Mouse (Mus musculus): ENCODE measurements around the gene Ptgfrn. TPM values are rescaled to one million over a fixed set of nuclear protein-coding genes. Genes with fewer than 3 reads are reported as not detected.

Ptgfrn gene
- polyA plus RNA-seq, 1 experiment, result not detected

DNA sequence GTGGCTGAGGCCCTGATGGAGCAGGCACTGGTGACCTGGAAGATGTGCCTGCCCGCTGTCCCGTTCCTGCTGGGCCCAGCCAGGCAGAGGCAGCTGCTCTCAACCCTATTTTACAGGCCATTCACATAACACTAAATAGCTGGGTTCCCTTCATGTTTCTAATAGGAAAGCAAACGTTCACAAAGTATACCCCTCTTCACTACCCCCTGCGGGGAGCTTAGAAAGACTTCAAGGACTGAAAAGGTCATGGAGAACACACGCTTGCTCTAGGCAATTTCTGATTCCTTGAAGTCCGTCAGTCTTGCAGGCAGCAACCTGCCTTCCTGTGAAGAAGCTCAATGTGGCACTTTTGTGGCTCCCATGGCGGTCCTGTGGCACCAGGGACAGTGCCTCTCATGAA lies 68.1 kb downstream of the Ptgfrn start:
- TF ChIP-seq GATA1 (IDR thresholded peaks at IDR 0.05; ENCODE audit: low read length), result no peak

DNA sequence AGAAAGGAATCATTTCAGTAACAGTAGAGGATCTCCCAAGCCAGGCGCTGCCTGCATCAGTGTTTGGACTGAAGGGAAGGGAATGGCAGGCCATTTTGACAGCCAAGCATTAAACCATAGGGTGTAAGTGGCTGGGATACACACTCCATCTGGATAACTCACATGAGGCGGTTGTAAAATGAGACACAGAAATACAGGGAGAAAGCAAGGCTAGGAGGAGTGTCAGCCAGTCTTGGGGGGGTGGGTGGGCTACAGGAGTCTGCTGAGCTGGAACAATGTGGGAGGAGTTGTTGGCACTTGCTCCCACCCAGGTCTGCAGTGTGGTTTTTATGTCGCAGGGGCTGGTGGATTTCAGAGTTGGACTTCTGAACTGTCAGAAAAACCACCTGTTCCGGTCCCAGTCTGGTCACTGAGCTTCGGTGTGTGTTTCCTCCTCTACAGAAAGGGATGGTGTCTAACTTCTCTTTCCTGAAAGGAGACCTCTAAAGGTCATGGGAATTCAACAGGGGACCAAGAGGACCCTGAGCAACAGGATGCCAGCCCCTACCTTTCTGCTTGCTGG lies 72.0 kb downstream of the Ptgfrn start:
- TF ChIP-seq GATA1 (IDR thresholded peaks at IDR 0.05; ENCODE audit: low read length), result no peak

DNA sequence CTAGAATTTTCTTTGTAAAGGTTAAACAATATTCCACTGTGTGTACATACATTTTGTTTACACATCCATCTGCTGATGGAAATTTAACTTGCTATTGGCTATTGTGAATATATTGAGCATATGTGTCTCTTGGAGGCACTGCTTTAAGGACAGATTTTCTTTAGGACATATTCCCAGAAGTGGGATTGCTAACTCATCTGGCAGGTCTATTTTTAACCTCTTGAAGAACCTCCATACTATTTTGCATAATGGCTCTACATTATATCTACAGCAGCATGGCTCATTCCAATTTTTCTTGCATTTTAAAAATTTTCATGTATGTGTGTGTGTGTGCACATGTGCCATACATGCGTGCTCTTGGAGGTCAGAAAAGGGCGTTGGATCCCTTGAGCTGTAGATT lies 74.1 kb downstream of the Ptgfrn start:
- TF ChIP-seq GATA1 (IDR thresholded peaks at IDR 0.05; ENCODE audit: low read length), result no peak

DNA sequence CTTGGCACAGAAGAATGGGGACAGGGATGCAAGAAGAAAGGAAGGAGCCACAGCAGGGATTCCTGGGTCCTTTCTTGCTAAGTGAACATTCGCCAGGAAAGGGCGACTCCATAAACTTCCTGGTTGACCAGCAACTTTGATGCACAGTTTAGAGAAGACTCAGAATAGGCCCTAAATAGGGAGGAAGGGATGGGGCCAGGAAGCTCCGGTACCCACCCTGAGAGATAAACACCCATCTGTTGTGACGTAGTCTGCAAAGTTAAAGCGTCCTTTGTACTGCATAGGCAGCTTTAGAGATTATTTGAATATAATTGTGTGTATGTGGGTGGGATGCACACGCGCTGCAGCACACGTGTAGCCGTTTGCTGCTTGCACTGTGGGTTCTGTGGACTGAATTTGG lies 75.6 kb downstream of the Ptgfrn start:
- no peak for TF ChIP-seq GATA1 (IDR thresholded peaks at IDR 0.05; ENCODE audit: low read length)

DNA sequence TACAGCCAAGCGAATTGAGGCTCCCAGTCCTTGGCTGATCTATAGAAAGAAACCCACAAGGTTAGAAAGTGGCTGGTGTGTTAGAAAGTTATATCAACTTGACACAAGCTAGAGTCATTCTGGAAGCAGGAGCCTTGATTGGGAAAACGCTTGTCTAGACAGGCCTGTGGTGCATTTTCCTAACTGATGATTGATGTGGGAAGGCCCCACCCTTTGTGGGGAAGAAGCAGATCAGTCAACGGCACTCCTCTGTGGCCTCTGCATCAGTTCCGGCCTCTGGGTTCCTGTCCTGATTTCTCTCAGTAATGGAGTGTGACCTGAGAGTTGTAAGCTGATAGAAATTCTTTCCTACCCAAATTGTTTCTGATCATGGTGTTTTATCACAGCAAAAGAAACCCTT lies 76.4 kb downstream of the Ptgfrn start:
- no peak for TF ChIP-seq GATA1 (IDR thresholded peaks at IDR 0.05; ENCODE audit: low read length)

DNA sequence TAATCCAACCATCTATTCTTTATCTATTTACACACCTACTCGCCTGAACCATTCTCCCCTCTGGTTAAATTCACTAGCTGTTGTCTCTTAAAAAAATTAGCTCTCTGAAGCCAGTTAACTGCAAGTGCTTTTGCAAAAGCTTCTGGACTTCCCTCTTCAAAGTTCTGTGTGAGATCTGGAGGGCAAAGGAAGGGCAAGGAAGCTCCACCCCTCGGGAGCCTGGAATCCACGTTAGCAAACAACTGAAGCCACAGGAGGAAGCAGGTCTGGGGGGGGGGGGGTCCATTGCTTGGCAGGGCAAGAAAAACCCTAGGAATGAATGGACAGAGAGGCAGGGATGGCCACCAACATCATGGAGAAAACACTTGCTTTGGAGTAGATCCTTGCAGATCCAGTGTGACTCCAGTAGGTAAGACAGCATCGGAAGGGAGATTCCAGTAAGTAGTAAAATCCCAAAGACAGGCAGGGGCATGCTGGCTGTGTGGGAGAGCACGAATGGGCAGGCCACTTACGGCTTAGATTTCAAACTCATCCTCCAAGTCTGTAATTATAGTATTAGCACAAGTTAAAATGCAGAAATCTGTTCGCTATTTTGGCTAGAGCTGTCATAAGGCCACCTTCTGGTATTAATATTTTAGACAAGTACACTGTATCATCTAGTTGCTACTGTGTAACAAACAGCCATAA lies 78.5 kb downstream of the Ptgfrn start:
- TF ChIP-seq GATA1 (IDR thresholded peaks at IDR 0.05; ENCODE audit: low read length), result no peak

DNA sequence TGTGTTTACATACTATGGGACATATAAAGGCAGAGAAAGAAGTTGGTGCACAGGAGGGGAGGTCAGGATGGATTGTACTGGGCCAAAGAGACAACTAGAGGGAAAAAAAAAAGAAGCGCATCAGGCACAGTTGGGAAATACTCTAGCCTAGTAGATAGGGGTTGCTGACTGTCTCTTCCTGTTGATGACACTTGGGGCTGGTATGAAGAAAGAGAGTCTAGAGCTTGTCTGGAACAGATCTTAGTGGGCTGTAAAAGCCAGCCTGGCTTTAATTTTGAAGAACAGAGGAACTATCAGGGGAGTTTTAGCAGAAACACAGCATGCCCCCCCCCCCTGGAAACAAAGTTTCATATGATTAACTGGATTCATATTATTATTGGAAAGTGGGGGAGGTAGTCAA lies 79.4 kb downstream of the Ptgfrn start:
- no peak for TF ChIP-seq GATA1 (IDR thresholded peaks at IDR 0.05; ENCODE audit: low read length)

DNA sequence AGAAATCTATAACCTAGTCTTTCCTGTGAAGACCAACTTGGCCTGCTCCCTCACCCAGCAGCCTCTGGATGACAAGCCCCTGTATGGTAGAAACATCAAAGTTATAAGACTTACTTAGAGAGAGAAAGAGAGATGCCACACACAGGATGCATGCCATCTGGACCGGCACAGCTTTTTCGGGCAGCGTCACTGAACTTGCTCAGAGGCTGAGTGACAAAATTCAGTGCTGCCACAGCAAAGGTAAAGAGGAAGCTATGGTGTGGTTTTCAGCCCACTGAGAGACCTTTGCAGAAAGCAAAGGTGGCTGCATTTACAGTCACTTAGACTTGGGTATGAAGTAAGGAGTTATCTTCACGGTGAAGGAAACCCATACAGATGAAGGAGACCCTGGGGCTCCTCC lies 80.7 kb downstream of the Ptgfrn start, which contains the start of gene Cd101:
Cd101 (minus strand) TSS at position 218 of the 400 bp plus-strand sequence.
- TF ChIP-seq GATA1 (IDR thresholded peaks at IDR 0.05; ENCODE audit: low read length), result no peak

DNA sequence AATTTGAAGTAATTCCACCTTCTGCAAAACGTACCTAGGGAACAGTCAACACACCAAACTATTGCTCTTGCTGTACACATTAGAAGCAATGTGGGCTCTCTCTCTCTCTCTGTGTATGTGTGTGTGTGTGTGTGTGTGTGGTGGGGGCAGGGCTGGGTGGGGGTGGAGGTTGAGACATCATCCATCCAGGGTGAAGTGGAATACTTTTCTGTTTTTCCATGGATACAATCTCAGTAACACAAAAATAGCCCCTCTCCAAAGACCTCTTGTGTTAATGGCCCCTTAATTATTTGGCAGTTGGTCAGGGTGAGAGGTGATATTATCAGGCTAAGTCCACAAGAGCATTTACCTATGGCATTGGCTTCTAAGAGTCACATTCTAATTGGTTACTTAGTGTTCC lies 83.3 kb downstream of the Ptgfrn start:
- TF ChIP-seq GATA1 (IDR thresholded peaks at IDR 0.05; ENCODE audit: low read length), result no peak

DNA sequence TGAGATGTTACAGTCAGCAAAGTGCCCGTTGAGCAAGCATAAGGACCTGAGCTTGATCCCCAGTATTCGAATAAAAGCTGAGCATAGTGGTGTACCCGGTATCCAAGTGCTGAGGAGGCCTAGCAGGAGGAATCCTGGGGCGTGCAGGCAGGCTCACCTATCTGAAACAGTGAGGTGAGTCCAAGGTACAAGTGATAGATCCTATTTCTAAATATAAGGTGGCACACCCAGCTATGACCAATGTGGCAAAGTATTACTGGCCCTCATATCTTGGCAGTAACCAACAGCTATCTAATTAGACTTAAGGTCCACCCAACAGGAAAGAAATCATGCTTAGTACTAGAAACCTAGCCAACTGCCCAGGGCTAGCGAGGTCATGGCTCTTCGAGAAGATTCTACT lies 87.1 kb downstream of the Ptgfrn start:
- no peak for TF ChIP-seq GATA1 (IDR thresholded peaks at IDR 0.05; ENCODE audit: low read length)

DNA sequence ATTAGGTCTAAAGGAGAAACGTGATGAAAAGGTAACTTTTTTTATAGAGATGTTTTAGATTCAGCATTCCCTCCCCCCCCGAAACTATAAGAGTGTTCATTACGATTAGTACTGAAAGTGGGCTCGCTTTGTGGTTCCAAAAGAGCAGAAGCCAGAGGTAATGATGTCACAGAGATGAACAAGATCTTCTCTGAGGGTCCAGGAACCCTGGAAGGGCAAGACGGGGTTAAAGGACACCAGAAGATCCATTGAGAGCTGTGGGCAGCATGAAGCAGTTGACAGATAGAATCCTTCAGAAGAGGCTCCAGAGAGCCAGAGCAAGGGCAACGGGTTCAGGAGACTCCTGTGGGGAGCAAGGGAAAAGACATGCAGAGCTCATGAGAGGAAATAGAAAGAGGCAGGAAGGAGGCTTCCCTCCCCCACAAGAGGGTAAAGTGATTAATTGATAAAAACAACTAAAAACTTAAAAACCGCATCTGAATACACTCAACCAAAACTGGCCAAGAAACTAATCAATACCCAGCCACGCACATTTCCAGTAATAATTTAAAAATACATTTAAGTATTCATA lies 88.5 kb downstream of the Ptgfrn start:
- no peak for TF ChIP-seq GATA1 (IDR thresholded peaks at IDR 0.05; ENCODE audit: low read length)

DNA sequence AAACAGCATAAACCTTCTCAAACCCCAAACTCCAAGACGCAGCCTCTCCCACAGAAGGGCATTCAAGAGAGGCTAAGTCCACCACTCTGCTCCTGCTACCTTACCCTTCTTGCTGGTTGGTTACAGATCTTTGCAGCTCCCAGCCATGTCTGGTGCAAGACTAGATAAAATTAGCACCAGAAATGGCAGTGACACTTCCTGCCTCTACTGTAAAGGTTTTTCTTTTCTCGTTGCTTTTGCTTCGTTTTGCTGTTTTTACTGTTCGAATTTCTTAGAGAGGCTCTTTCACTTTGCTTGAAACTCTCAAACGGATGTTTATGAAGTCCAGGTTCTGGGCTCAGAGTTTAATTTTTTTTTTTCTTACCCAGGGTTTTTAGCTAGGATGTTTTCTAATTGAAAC lies 89.0 kb downstream of the Ptgfrn start:
- TF ChIP-seq GATA1 (IDR thresholded peaks at IDR 0.05; ENCODE audit: low read length), result no peak

DNA sequence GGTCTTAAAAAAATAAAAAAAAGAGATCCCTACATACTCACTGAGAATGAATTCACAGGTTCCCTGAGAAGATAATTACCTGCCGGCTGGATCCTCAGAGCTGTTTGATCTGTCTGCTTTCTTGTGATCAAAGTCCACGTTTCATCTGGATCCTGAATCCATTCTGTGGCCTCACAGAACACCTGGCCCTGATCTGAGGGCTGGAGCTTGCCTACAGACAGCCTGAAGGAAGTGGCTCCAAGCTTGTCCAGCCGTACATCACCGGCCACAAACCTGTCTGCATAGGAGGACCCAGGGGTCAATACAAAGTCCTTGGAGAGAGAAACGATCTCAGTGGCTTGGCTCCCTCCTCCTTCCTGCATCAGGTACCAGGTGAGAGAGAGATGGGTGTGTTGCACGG lies 91.6 kb downstream of the Ptgfrn start:
- TF ChIP-seq GATA1 (IDR thresholded peaks at IDR 0.05; ENCODE audit: low read length), result no peak

DNA sequence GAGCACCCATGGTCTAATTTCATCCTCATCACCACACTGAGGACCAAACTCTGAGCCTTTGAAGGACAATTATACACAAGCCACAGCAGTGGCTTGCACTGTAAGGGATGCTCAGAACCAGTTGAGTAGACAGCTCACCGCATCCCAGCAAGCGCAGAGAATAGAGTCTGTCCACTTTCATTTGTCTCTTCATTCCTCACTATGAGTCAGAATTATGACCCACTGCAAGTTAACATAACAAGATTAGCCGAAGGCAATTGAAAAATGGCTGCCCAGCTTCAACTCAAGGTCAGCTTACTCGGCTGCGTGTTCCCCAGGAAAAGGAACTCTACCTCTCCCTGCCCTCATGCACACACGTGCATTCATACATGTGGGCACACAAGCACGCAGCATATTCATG lies 94.0 kb downstream of the Ptgfrn start:
- TF ChIP-seq GATA1 (IDR thresholded peaks at IDR 0.05; ENCODE audit: low read length), result no peak

DNA sequence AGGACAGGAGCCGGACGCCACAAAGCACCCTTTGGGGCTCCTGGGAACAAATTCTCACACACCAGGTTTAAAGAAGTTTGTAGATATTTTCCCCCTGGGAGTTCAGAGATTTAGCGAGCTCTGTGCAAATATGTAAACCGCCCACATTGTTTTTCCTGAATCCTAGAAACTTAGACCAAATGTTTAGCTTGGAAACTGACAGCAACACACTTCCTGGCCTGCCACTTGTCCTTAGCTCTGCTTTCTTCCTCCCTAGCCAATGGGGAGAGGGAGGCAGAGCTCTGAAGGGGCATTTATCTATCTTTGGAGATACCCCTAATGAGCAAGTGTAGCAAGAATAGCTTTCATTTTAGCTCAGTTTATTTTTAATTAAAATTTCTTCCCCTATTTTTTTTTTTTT lies 94.8 kb downstream of the Ptgfrn start:
- TF ChIP-seq GATA1 (IDR thresholded peaks at IDR 0.05; ENCODE audit: low read length), result no peak

DNA sequence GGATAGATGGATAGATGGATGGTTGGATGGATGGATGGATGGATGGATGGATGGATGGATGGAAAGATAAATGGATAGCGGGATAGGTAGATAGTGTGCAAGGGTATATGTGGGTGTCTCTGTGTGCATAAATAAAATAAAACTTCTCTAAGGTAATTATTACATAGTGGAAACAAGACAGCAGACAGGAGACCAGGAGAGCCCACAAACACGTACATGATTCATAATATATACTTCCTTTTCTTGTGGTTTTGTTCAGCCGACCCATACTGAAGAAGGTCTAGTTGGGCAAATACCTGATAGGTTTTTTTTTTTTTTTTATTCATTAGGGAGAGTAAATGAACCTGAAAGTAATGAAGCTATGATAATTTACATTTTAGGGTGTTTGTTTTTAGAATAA lies 96.5 kb downstream of the Ptgfrn start:
- TF ChIP-seq GATA1 (IDR thresholded peaks at IDR 0.05; ENCODE audit: low read length), result no peak

DNA sequence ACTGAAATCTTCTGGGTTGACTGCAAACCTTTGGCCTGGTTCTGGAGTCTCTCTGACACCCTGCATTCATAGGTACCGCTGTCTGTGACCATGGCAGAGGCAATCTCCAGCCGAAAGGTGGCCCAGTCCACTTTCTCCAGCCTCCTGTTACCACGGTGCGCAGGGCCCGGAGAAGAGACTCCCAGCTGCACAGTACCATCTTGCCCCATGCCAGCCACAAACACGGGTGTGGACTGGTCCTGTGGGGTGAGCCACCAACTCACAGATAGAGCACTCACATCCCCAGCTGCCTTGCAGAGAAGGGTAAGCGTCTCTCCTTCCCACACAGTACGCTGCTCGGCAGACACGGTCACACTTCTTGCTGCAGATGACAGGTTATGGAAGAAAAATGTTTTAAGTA lies 97.1 kb downstream of the Ptgfrn start:
- no peak for TF ChIP-seq GATA1 (IDR thresholded peaks at IDR 0.05; ENCODE audit: low read length)

Data from G1E-ER4 (cell line).